Mouse (Mus musculus): ENCODE data around the gene Cers6.

The Cers6 gene

DNA sequence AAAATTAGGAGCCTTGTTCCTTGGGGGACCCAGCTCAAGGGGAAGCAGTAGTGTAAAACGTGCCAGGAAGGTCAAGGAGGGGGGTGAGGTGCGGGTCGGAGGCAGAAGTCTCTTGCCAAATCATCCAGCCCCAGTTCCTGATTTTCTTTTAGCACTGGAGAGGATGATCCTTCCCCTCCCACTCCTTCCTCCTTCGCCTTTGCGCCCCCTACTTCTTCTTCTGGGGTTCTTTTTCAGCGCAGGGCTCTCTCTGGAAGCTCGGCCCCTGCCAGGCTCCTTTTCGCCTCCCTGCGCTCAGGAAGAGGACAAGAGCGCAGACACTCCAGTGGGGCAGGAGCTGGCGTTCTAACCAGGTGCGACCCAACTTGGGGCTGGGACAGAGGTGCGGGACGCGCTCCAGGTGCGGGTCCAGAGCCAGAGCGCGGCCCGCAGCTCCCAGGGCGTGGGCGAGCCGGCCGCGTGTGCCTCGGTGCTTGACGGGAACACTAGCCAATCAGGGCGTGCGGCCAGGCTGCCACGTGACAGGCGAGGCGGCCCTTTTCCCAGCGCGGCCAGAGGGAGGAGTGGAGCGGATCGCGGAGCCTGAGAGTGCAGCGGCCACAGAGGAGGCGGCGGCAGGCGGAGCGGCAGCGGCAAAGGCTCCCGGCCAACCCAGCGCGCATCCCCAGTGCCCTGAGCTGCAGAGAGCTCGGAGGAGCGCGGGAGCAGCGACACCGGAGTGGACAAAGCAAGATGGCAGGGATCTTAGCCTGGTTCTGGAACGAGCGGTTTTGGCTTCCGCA, at the start of gene Cers6:
TSS of gene Cers6 (plus strand) at position 538 of the 782 bp plus-strand sequence.
- DNase-seq: peak; percentile 96

DNA sequence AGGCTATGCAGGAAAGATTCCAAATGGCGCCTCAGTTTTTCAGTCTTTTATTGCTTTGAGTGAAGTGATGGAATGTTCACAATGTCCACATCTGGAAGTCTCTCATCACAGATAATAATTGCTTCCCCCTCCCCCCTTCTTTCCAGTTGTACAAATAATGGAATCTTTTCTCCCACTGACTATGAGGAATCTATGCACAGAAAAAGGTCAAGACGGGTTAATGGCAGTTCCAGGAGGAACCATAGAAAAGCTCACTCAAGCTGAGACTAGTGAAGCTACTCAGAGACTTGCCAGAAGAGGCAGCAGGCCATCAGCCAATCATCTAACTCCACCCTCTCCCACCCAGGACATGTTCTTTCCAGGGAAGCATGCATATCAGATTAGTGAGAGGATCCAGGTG, 46.8 kb upstream of the Cers6 start:
- DNase-seq: peak; percentile 53

DNA sequence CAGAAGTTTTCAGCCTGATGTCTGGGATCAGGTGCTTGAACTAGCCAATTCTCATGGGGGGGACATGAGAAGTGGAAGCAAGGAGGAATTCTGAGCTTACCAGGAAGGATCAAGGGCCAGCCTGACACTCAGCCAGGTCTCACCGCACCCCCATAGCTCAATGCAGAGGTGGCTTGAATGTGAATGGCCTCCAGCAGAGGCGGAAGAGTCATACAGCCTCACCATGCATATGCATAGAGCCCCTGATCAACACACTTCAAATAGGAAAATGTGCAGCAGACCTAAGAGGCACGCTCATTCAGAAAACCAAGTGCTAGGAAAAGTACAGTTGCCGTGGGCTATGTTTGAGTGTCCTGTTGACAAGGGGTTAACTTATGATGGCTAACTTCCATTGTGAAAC, 42.2 kb upstream of the Cers6 start:
- no peak for DNase-seq

DNA sequence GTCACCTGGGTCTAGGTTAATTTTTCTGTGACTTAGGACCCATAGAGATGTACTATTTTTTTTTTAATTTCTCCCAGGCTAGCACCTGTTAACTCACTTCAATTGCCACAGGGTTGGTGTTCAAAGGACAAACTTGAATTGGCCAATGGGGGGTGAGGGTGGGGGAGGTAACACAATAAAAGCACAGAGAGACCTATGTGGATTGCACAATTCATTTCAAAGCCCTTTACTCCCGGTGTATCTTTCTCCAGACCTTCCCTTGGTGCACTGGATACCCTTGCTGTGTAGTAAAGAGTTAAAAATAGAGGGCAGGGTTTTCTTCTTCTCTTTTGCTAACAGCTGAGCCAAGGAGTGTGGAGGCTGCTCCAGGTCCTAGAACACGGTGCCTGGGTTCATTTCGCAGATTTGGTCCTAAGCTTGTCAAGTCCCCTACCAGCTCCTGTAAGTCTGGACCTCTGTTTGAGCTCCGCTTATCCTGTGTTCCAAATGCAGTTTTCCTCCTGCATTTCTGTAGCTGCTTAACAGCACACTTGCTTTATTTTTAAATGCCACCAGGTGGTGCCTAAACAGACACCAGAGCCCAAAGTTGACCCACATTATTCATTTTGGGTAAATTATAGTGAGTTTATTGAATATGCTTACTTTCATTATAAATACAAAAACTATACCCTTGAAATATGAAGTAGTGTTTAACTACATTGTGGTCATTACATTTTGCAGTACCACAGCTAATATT, 38.9 kb upstream of the Cers6 start:
- no peak for DNase-seq

DNA sequence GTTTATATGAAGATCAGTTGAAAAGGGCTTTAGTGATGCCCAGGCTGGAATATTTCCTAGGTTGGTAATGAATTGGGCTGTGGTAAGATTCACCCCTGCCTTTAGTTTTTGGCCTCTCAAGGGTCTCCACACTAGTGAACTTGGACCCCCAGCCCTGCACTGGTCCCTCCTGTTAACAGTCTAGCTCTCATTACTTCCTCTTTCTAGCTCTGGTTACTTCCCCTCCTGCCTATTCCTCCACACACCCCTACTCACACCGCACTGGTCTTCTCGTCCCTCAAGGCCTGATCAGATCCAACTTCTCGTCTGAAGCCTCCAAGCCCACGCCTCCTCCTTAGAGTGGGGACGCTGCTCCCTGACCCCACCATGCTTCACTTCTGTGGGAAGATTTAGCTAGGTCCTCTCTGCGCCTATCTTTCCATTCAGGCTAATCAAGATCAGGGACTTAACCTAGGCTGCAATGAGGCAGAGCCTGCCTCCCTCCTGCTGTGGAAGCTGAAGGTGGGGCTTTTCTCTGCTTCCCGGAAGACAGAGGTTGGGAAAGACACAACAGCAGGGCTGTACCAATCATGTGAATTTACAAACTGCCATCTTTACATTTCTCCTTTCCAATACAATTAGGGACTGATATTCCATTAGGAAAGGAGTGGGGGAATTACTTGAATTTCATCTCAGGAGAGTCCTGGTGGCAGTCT, 35.8 kb upstream of the Cers6 start:
- no peak for DNase-seq

DNA sequence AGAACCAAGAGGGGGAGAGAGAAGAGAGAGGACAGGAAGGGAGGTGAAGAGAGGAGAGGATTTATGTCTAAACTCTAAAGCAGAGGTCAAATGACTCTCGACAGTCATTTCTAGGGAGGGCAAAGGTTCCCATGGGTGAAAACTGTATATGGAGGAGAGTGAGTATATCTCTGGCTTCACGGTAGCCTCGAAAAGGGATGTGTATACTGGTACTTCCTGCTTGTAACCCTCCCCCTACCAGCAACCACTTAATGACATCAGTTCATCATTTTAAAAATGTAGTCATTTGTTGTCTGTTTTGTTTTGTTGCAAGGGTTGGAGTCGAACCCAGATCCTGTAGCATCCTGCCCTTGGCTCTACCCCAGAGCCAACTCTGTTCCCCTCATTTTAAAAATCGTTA, 17.9 kb upstream of the Cers6 start:
- no peak for DNase-seq

DNA sequence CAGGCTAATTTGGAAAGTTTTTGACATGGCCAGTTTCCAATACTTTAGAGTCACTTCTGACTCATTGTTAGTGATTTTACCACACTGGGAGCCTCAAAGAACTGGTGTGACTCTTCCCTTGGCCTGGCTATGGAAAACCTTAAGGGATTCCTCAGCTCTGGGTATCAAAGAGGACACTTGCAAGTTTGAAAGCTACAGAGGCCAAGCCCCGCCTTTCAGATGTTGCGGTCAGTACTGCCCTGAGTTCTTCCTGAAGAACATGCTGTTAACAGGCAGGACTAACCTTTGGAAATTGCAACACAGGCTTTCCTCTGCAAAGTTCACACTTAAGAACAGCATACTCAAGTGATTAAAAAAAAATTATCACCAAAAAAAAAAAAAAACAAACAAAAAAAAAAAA, 16.7 kb upstream of the Cers6 start:
- DNase-seq: no peak

DNA sequence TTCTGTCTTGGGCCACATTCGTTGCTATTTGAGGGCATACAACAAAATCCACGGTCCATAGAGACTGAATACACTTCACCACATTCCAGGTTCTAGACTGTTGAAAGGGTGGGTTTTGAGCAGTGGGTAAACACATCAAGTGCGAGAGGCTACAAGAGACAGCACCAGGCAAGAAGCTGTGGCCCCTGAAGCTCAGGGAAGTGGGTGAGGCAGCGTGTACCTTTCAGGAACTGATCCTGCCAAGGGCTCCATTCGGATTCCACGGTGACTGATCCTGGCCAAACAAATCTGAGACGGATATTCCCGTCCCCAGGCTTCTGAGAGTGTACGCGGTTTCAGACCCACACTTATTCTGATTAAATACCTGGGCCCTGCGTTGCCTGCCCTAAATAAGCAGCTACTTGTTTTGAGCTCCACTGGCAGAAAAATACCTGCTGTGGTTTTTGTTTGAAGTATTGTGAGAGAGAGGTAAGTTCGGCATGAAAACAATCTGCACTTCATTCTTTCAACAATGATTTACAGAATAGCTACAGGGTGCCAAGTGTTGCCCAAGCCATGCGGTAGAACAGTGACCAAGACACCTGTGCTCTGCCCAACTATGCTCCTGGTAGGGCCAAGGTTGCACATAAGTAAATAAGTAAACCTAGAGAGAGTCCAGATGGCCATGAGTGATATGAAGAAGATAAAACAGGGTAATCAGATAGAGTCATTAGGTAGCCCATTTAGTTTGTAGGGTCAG, 16.1 kb upstream of the Cers6 start:
- no peak for DNase-seq

DNA sequence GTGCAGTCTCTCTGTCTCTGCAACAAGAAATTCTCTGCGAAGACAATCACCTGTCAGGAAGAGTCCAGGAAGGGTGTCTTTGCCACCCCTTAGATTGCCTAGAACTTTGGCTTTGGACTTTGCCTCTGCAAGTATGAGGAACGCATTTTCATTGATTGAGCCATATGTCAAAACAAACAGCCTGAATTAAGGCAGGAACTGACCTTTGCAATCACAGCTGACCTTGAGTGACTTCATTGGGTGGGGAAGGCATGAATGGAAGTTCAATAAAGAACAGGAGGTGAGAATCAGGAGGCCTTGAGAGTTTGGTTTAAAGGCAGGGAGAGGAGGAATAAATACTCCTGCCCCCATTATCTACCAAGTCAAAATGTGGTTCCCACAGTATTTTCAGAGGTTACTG, 850 bp upstream of the Cers6 start:
- no peak for DNase-seq

DNA sequence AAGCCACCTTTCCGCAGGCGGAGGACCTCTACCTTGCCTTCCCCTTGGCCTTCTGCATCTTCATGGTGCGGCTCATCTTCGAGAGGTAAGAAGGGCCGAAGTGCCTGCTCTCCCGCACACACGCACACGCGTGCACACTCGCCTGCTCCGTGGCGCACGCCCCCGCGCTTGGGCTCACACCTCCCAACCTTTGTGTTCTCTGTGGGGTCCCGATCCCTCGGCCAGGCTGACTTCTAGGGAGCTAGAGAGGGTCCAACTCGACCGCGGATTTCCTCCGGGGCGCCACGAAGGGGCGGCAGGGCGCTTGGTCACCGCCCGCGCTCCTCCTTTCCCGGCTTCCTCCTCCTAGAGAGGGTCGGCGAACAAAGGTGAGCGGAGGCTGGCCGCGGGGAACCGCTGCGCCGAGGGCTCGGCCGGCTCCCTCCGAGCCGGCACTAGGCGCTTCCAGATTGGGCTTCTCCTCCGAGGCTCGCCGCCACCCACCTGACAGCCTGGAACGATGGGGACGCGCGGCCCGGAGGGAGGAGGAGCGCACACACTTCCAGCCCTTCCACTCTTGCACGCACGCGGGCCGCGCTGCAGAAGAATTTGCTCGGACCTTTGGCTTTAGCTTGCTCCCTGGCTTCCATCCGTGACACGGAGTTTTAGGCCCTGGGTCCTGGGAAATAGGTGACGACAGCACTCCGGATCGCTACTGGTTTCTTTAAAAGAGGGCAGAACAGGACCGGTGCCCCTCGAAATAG, 651 bp downstream of the Cers6 start:
- DNase-seq: peak; percentile 75

DNA sequence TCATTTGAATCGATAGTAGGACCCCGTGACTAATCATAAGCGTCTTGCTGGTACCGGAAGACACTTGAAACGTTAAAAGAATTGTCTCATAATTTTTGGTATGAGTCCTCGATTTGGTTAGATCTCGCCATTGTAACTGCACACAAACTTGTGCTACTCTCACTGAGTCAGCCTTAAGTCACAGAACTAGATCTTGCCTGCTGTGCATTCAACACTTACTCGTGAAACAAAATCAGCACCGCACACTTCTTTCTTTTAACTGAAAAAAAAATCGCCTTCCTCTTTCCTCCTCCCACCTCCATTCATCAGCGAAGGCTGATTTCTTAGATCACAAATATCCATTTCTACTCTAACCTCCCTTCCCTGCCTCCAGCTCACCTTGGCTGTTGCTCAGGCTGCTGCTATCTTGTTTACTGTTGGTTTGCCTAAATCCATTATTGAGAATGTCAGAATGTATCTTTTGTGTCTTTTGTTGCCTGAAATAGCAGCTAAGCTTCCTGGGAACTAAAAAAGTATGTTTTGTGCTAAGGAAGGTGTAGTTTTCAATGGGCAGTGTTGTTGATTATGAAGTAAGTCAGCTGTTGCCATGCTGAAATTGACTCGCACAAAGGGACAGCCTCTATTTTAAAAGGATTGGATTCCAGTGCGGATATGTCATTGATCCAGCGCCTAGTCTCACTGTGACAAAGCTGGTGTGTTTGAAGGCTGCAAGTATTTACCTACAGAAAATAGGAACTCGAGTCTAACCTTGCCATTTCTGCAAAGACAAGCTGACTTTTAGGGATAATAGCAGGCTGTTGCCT, 1.4 kb downstream of the Cers6 start:
- no peak for DNase-seq

DNA sequence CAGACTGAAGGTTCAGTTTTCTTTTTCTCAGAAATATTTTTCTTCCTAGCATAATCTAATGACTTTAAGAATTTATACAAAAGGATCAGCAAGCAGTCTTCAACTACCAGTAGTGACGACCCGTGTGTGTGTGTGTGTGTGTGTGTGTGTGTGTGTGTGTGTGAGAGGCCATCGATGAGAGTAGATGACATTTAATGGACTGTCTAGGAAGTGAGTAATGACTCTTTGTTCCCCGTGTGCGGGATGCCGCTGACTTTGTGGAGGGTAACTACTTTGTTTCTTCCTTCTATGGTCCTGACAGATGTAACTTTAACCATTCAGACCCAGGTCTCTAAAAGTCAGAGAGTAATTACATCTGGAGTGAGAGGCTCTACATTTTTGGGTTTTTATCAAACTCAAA, 2.3 kb downstream of the Cers6 start:
- no peak for DNase-seq

DNA sequence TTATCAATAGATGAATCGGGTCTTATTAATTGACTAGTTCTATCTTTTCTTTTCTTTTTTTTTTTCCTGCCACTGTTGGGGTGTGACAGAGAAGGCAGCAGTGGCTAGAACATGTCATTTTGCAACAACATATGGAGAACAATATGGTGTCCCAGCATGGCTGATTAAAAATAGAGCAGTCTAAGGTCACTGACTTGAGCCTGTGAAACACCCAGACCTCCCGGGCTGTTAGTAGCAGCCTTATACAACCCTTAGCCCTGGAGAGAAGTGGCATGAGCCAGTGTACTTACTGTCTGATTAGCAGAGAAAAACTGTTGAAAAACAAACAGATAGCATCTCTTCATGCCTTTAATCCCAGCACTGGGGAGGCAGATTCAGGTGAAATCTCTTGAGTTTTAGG, 3.1 kb downstream of the Cers6 start:
- DNase-seq: no peak

DNA sequence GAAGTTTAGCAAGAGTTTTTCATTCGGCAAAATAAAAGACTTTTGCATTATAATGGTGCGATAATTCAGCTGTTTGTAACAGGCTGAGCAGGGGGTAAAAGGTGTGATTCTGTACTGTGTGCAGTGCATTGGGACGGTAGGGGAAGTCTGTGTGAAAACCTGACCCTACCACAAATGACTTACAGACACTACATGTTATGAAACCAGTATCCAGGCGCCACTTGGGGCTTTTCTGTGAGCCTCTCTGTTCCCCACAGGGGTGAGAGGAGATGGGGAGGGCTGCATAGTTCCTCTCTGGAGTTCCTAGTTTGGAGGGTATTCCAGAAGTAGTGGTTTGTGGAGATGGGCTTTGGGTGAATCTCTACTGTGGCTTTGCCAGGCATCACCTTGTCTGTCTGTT, 5.9 kb downstream of the Cers6 start:
- no peak for DNase-seq

DNA sequence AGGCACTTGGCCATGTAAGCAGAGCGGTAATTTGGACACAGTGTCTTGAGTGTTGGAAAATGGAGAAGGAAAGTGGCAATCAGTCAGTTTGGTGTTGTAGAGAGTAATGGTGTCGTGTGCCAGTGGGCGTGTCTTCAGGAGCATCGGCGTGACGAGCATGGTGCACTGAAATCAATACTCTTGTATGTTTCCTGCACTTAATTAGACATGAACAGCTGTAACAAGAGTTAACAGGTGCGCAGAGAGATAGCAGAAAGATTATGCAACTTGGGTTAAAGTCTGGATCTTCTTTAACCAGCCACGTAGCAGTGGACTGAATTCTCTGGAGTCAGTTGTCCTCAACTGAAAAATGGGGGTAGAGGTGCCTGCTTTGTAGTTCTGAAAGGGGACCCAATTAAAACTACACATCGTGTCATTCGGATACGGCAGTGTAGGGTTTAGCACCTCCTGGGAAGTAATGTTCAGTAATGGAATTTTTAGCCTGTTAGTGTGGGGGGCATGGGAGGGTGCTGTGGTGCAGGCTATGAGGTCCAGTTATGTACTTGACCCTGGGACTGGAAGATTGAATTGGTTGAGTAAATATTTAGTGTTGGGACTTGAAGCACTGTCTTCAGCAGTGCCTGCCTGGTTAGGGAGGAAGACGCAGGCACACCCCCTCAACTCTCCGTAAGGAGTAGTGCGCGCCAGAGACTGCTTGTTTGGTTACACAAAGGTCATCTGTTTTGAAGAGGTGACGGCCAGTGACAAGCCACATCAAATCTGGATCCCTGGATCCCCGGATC, 9.9 kb downstream of the Cers6 start:
- no peak for DNase-seq

DNA sequence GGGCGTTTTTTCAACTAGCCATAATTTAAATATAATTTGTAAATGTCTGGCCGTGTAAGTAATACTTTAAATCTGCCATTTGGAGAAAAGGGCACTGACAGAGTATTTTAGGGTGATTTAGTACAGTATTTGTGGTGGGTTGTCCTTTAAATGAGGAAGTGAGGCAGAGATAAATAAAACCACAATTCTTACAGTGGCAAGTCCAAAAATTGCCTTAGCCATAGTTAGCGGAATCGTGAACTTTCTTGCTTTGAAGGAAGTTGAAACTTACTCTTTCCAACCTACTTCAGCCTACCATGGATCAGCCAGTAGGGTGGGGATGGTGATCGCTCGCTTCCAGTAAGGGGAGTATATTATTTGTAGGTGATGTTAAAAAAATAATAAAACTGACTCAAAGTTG, 11.8 kb downstream of the Cers6 start:
- no peak for DNase-seq

DNA sequence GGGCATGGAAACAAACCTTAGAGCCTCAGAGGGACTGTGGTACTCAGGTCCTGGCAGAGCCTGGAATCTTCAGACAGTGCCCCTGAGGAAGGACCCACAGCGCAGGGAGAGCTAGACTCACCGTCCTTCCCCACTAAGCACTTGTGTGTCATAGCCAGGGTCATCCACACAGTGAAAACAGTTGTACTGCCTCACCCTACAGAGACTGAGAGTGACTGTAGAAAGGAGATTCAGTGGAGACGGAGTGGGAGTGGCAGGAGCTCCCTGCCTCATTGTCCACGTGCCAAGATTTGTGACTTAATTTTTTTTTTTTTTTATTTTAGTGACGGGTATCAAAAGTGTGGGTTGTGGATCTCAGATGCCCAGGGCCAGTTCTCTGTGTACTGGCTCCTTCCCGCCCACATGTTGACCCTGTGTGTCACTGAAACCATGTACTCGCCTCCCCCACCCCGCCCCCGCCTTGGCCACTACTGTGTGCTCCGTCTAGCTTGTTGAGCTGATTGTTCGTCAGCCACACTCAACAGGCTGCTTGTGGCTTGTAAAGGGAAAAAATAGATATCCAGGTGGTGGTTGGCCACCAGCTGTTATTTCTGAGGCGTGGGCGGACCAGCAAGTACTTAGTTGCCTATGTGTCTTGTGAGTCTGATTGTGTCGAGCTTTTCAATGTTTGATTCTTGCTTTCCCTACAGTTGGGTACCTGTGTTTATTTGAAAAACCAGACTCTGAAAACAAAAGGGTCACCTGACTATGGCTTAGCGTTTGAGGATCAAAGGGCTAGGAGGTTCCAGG, 12.6 kb downstream of the Cers6 start:
- no peak for DNase-seq

DNA sequence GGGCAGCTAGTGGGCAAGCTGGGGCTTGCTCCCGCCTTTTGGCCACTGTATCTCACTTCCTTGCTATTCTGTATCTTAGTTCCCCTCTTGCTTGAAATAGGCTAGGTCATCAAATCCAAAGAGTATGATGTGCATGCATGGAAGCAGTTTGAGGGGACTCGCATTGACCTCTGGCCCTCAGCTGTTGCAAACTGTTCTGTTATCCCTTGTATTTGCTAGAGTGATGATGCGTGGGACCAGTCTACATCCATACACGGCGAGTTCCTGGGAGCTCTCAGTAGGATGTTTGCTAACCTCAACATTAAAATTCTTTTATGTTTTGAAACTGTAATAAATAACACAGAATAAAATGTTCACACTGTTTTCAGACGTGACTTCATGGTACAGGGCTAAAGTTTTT, 13.3 kb downstream of the Cers6 start:
- DNase-seq: no peak

DNA sequence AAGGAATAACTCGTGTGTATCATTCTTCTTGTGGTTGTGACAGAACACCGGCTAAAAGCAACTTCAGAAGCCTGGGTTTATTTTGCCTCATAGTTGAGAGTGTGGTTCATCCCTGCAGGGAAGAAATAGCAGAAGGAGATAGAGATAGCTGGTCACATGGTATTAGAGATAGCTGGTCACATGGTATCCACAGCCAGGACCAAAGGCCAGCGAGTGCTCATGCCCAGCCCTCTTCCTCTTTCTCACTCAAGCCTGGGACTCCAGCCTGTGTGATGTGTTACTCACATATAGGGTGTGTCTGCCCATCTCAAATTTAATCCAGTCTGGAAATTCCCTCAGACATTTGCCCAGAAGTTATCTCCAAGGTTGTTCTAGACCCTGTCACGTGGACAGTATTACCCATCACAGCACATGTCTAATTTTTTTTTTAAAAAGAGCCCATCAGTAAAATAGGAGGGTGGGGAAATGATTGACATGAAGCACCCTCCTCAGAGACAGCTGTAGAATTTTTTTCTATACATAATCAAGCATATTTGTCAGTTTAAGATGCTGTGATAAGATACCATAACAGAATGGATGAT, 17.9 kb downstream of the Cers6 start:
- DNase-seq: no peak

DNA sequence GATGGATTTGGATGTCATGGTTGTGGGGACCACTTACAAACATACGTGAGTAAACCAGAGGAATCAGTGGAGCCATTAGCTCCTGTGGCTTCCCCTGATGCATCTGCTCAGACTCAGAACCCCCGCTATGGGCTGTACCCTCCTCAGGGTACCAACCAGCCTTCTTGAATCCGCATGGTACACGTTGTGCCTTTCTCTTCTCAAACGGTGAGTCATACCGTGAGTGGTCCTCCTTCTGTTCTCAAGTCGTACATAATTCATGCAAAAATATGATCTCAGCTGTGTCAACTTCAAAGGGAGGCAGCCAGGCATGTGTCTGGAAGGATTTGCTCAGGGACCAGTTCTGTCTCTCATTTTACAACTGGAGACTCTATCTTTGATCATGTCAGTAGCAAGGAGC, 23.3 kb downstream of the Cers6 start:
- no peak for DNase-seq

Measured in embryo, embryonic 11 days (tissue).